Mouse (Mus musculus): ENCODE measurements at regions not wholly inside any gene's neighbourhood (a gene's known extent, or its start where the extent isn't known, plus 50 kb on each side); places are given as distances from the start of the nearest gene placed in this dataset.
A peak's percentile ranks its signal among the peaks of the same experiment; 100 is the strongest.

DNA sequence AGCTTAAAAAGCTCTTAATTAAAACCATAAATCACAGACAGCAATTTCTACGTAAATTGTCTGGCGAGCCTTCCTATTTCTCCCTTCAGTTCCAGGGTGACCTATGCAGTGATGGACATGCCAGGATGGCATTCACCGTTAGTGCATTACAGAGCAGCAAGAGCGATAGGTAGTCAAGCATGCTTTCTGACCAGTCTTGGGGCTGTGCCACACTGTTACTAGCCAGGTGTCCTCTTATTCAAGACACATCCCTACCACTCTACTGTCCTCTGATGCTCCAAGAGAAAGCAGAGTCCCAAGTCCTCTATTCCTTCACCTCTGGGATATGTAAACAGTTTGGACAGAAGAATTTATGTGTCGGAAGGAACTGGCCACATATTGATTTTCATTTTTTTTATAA lies 194.9 kb upstream of the Ppp2r2d start:
- no peak for ATAC-seq (replicated peaks; ENCODE audit: insufficient number of reproducible peaks, low FRiP score, low TSS enrichment, poor library complexity, severe bottlenecking)

DNA sequence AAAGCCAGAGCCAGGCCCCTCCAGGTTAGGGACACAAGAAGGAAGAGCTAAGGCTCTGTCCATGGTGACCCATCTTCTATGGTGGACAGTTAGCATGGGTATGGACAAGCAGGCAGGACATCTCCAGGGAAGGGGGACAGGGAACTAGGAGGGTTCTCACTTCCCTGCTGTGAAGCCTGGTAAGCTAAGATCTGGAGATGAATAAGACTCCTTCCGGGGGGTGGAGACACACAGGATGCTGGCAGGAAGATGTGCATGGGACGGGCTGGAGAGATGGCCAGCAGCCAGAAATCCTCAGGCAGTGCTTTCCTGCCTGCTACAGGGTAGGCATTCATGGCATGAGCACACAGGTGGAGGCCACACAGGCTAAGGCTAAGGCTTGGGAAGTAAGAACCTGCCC lies 198.2 kb upstream of the Ppp2r2d start:
- no peak for ATAC-seq (replicated peaks; ENCODE audit: insufficient number of reproducible peaks, low FRiP score, low TSS enrichment, poor library complexity, severe bottlenecking)

DNA sequence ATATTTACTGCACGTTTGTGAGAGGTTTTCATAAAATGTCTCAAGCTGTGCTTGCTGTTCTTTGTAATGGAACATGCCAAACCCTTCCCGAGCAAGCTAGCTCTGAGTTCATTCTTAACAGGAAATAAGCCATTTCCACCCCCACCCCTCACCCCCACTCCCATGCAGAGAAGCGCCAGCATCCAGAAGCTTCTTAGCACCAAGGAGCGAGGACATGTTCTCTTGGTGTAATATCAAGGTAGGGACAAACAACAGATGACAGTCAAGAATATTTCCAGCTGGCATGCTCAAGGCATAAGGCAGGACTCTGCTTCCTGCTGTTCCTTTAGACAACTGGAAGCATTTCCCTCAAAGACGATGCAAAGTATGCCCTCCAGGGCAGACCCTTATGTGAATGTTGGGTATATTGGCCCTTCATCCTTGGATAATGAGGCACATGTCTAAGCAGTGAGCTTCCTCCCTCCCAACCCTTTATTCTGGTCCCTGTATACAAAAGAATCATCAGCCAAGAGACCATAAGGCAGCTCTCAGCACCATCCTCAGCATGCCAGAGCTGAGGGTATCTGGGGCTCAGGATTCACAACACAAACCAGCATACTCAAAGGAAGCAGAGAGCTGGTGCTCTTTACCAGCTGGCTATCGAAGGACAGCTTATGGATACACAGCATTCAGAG lies 205.2 kb upstream of the Ppp2r2d start:
- no peak for ATAC-seq (replicated peaks; ENCODE audit: insufficient number of reproducible peaks, low FRiP score, low TSS enrichment, poor library complexity, severe bottlenecking)

DNA sequence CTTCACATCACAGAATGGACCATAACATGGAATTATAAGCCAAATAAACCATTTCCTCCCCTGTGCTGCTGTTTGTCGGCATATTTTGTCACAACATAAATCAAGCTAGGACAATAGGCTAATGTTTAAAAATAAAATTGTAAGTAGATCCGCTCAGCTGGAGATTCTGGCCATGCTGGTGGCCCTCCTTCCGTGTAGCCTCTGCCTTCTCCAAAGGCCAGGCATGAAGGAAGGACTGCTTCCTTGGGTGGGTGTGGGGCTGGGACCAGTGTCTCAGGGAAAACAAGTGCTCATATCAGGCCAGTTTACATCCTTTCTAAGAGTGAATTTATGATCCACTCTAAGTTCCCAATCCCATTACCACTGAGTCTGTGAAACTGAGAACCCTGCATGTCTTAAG lies 206.3 kb upstream of the Ppp2r2d start:
- ATAC-seq (replicated peaks; ENCODE audit: insufficient number of reproducible peaks, low FRiP score, low TSS enrichment, poor library complexity, severe bottlenecking) = no peak

DNA sequence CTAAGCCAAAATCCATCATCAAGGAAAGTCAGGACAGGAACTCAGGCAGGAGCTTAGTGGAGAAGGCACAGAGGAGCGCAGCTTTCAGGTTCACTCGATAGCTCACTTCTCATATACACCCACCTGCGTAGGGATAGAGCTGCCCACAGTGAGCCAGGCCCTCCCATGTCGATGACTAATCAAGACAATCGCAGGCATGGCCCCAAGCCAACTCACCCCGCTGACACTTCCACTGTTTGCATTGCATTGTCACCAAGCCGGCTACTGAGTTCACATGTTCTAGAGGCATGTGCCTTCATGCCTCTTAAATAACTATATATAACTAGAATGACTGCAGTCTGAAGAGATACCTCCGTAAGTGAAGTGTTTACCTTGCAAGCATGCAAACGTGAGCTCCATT lies 219.8 kb upstream of the Ppp2r2d start:
- ATAC-seq (replicated peaks; ENCODE audit: insufficient number of reproducible peaks, low FRiP score, low TSS enrichment, poor library complexity, severe bottlenecking) = no peak

DNA sequence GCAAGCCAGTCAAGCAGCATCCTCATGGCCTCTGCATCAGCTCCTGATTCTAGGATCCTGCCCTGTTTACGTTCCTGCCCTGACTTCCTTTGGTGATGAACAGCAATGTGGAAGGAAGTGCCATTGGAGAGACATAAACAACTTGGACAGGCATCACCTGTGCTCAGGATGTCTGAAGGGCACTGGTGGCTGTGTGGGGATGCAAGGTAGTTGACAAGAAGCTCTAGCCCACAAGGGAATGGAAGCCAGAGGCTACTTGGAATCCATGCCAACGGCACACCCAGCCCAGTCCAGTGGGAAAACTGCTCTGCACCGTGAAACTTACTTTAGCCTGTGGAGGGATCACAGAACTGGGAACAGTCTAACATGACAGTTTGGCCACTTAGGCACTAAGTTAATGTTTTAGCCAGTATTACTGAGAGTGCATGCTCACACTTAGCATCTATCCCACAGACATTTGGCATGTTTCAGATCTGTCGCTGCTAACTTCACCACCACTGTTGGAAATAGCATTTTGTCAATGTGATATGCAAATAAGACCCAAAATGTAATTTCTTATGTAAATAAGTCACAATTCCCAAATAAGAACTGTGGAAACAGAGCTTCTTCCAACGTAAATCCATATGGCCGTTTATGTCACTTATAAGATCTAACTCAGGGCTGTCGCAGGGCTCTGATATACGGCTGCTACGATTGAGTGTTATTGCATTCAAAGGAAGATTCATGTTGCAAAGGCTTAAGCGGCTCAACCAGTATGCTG lies 223.5 kb upstream of the Tcerg1l start:
- ATAC-seq (replicated peaks; ENCODE audit: insufficient number of reproducible peaks, low FRiP score, low TSS enrichment, poor library complexity, severe bottlenecking) = no peak

DNA sequence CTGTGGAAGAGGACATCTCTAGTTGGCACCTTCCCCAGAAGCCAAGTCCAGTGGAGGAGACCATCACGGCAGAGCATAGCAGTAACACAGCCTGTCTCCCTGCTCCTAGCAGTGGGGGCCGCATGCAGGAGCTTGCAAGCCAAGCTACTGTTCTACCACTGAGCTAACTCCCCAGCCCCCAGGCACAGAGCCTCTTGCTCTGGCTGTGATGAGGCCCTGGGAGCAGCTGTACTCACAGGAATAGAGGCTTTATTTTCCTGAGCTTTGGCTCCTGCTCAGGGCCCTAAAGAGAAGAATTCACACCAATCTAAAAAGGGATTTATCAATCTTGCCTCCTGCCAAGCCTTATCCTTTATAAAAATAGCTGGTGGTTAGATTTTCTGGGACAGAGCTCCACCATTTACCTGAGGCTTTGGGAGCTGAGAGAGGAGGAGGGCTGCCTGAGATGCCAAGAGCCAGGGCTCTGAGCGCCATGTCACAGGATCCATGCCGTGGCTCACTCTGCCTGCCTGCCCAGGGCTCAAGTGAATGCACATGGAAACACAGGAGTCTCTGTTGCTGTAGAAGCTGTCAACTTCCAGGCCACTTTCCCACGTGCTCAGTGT lies 222.7 kb upstream of the Tcerg1l start:
- no peak for ATAC-seq (replicated peaks; ENCODE audit: insufficient number of reproducible peaks, low FRiP score, low TSS enrichment, poor library complexity, severe bottlenecking)

DNA sequence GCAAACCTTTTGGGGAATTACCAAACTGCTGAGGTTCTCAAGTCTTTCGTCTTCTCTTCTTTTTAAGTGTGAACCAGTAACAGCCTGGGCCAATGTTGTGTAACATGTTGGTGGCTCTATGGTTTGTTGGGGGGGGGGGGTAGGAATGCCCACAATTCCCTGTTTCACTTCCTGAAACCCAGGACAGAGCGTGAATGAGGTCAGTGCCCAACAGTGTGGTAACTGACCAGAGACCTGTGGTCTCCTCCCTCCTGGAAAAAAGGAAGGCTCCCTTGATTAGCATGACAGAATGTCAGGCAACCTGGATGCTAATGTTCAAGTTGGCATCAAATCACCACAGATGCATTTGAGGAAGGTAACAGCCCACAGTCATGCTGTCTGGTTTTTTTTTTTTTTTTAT lies 218.9 kb upstream of the Tcerg1l start:
- no peak for ATAC-seq (replicated peaks; ENCODE audit: insufficient number of reproducible peaks, low FRiP score, low TSS enrichment, poor library complexity, severe bottlenecking)

DNA sequence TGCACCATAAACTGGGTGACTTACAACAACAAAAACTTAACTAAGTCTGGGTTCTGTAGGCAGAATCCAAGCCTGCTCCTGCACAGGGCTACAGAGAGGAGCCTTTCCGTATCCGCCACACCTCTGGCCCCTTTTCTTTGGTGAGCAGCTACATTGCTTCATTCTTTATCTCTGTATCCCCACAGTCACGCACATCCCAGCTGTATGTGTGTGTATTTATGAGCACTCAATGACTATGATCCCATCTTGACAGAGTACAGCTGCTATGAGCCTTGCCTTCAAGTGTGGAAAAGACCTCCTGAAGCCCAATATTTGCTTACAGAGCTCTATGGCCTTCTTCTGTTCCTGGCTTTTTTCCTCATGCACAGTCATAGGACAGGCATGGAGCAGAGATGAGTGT lies 212.1 kb upstream of the Tcerg1l start:
- no peak for ATAC-seq (replicated peaks; ENCODE audit: insufficient number of reproducible peaks, low FRiP score, low TSS enrichment, poor library complexity, severe bottlenecking)

DNA sequence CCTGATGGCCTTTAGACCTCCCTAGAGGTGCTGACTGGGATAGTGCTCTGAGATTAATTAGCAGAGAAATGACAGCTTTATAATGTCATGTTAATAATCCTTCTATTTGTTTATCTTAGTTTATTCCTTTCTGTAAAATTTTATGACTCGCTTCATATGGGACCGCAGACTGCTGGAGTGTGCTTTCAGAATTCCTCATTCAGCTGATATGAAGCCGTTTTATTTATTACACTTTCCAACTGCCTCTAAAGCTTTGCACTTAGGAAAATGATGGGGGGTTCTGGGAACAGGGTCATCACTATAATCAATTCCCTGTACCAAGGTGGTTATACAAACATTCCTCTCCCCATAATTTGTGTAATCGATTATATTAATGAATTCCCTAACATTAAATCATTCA lies 211.6 kb upstream of the Tcerg1l start:
- no peak for ATAC-seq (replicated peaks; ENCODE audit: insufficient number of reproducible peaks, low FRiP score, low TSS enrichment, poor library complexity, severe bottlenecking)

DNA sequence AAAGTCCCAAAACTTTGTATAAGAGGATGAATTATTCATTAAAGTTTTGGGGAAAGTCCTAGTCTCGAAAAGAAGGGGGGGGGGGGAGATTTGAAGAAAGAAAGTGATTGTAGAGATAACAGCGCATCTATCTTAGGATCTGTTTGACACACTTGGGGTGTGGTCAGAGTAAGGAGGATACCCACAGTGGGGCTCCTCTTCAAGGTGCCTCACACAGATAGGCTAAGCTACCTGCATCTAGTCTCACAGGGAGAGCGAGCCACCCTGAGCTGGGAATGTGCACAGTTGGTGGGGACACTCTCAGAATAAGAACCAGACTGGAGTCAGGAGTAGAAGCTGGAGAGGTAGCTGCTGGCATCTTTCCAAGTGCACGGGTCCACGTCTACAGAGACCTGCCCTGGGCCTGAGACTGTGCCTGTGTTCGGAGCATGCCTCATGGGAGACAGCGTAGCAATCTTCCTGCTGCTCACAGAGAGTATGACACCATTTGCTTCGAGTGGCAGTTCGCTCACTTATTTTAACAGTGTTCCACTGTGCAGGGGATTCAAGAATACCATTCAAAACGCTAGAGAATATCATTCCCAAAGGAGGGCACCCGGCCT lies 208.9 kb upstream of the Tcerg1l start:
- no peak for ATAC-seq (replicated peaks; ENCODE audit: insufficient number of reproducible peaks, low FRiP score, low TSS enrichment, poor library complexity, severe bottlenecking)

DNA sequence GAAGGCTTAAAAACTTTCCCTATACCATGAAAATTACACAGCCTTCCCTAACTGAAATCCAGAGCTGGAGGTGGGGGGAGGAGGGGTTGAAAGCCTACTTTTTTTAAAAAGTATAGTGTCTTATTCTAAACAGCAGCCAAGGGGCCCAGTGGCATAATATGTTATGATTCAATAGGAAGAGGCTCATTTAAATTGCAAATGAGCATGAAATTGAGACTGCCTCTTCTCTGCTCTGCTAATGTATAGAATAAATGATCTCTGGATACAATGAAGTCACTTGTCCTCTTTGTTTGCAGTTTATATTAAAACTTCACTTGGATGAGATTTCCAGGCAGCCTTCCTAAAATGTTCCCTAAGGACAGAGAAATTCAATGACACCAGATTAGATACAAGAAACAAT lies 208.4 kb upstream of the Tcerg1l start:
- no peak for ATAC-seq (replicated peaks; ENCODE audit: insufficient number of reproducible peaks, low FRiP score, low TSS enrichment, poor library complexity, severe bottlenecking)

DNA sequence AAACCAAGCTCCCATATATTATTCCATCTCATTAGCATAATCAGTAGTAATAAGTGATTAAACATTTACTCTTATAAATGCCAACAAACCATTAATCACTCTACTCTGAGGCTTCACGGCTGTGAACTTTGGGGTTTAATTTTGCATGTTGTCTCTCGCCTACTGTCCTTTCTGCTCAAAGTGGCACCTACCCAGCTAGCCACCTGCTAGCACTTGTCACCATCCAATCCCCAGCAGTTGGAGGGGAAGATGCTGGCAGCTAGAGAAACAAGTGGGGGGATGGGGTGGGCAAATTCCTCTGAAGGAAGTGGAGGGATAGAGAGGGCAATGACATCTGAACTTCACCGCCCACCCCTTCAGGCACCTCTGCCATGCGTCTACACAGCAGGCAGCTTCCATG lies 204.2 kb upstream of the Tcerg1l start:
- ATAC-seq (replicated peaks; ENCODE audit: insufficient number of reproducible peaks, low FRiP score, low TSS enrichment, poor library complexity, severe bottlenecking) = no peak

DNA sequence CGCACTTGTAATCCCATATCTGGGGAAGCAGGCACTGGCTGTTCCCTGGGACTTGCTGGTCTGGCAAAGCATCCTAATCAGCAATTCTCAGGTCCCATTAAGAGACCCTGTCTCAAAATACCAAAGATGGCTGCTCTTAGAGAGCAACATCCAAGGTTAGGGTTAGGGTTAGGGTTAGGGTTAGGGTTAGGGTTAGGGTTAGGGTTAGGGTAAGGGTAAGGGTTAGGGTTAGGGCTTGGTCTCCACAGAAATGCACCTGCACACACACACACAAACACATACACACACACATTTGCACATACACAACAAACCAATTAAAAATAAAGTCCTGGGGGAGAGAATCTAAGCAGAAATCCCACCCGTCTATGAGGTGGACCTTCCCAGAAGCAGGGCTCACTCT lies 195.8 kb upstream of the Tcerg1l start:
- ATAC-seq (replicated peaks; ENCODE audit: insufficient number of reproducible peaks, low FRiP score, low TSS enrichment, poor library complexity, severe bottlenecking) = 0 out of 2 replicates have a peak, but pooled peaks have one; percentile 53

DNA sequence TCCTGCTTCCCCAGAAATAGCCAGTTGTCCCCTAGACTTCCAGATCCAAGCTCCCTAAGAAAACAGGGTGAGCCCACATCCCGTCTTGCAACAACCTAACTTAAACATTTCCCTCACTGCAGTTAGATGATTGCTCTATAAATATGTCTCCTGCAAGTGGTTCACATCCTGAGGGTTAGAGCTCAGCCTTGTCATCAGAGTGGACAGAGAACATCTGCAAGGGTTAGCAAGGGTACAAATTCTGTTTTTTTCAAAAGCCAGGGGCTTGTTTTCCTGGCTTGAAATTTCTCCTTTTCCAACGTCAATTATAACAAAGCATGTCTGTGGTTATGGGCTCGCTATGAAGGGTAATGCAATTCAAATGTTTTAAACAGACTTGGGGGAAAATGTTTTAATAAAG lies 169.8 kb upstream of the Tcerg1l start:
- no peak for ATAC-seq (replicated peaks; ENCODE audit: insufficient number of reproducible peaks, low FRiP score, low TSS enrichment, poor library complexity, severe bottlenecking)

DNA sequence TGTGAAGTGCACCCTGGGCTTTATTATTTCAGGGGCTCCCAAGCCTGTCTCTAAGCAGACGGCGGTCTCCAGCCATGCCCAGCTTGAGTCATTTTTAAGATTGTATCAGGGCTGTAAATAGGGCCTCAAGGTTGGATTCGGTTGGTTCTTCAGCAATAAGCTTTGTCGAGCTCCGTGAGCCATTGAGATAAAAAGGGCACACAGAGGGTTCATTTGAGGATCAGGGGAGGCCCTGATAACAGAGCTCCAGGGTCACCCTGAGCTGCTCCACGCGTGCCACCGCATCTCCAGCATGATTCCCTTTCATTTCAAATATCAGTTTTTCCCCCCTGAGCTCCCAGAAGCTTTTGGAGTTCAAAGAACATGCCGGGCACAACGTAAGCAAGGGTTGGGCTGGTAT lies 154.1 kb upstream of the Tcerg1l start:
- ATAC-seq (replicated peaks; ENCODE audit: insufficient number of reproducible peaks, low FRiP score, low TSS enrichment, poor library complexity, severe bottlenecking) = no peak

DNA sequence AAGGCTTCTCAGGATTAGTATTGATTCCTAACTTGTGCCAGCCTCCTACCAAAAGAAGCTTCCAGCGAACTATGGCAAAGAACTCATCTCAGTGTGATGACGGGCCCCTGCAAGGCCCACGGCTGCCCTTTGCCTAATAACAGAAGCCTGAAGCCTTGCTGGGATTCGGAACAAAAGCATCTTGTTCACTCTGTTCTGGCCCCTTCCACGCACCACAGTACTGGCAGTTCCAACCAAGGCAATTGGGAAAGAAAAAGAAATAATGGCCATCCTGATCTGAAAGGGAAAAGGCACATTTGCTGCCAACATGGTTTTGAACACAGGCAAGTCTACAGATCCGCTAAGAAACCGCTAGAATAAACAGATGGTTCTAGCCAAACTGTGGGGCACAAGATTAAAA lies 150.4 kb upstream of the Tcerg1l start:
- ATAC-seq (replicated peaks; ENCODE audit: insufficient number of reproducible peaks, low FRiP score, low TSS enrichment, poor library complexity, severe bottlenecking) = no peak

DNA sequence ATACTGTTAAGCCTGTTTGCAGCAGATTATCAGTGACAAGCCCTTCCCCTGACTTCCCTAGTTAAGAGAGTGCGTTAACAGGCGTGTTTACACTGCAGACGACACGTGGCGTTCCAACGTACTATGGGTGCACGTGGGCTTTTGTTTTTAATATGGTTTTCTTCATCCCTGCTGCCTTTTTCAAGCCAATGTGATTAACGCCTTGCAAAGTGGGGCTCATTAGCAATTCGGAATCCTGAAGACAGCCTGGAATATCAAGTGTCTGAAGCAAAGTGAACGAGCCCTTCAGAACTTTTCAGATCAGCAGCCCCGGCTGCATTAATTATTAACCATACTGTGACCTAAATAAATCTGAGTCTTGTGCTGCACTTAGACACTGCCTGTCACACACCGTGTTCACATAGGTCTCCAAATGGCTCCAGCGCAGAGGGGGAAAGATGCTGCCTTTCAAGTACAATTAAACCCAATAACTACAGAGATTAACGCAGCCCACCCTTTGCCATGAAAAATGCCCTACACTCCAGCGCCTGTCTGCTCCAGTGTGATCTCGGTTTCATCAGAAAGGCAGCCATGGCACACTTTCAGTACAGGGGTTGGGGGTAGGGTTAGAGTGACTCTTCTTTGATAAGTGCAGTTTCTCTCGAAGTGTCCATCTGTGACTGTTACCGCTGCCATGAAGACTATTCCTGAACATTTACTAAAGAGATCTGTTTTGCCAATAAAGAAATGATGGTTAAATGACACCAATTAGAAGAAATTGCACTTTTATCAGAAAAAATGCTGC lies 140.7 kb upstream of the Tcerg1l start:
- ATAC-seq (replicated peaks; ENCODE audit: insufficient number of reproducible peaks, low FRiP score, low TSS enrichment, poor library complexity, severe bottlenecking) = no peak

DNA sequence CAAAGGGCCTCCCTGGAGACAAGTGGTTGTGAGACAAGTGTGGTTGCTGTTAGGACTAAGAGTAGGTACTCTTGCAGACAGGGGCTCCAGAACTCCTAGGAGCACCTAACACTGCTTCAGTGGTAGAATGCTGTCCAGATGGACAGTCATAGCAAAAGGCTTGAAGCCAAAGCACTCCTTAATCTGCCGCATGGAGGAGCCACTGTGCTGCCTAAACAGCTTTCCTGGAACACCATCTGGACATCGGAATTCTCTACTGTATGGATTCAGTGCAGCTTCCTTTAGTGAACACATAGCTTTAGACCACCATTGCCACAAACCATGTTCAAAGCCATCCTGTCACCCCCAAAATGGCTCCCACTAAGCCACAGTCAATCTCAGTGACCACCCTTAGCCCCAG lies 128.6 kb upstream of the Tcerg1l start:
- no peak for ATAC-seq (replicated peaks; ENCODE audit: insufficient number of reproducible peaks, low FRiP score, low TSS enrichment, poor library complexity, severe bottlenecking)

All from monocyte, adult 5-6 weeks (primary cell).